Mouse (Mus musculus) kidney, postnatal 4 days (tissue): ENCODE measurements around the gene Snrnp25.

ENCODE experiments used
- DNase-seq, 2 experiments: peaks; one replicate each; pipeline ENCODE4 v3.0.0; 2021; ENCODE audit warnings: mixed read lengths in 2 of 2

The Snrnp25 gene

DNA sequence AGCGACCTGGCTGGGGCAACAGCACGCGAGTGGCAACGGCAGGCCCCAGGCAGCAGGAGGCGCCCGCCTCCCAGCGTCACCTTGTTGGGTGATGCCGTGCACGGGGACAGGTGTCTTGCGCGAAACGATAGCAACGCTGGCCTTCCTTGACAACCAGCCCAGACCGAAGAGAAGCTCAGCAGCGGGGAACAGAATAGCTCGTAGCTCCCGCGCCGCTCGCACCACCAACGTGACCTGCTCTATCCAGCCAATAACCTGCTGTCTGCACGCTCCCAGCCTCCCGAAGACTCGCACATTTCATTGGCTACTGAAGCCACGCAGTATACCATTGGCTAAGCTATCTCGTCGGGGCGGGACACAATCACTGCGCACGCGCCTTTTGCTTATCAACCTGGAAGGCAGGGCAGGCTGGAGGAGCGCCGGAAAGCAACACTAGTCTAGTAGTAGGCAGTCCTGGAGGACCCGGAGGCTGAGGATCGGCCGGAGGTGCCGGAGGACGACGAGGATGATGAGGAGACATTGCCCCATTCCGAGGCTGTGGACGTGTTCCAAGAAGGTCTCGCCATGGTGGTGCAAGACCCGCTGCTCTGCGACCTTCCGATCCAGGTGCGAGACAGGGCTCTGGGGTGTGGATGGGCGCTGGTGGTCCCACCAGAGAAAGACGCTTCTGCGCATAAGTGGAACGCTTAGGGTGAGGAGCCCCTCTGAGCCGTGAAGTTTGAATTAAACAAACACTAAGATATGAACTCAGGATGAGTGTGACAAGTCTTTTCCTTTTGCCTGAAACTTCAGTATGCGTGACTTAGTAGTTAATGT lies at the start of gene Snrnp25:
Snrnp25 (plus strand) TSS at position 358 of the 816 bp plus-strand sequence.
- DNase-seq, result peak; percentile 96 to 97

DNA sequence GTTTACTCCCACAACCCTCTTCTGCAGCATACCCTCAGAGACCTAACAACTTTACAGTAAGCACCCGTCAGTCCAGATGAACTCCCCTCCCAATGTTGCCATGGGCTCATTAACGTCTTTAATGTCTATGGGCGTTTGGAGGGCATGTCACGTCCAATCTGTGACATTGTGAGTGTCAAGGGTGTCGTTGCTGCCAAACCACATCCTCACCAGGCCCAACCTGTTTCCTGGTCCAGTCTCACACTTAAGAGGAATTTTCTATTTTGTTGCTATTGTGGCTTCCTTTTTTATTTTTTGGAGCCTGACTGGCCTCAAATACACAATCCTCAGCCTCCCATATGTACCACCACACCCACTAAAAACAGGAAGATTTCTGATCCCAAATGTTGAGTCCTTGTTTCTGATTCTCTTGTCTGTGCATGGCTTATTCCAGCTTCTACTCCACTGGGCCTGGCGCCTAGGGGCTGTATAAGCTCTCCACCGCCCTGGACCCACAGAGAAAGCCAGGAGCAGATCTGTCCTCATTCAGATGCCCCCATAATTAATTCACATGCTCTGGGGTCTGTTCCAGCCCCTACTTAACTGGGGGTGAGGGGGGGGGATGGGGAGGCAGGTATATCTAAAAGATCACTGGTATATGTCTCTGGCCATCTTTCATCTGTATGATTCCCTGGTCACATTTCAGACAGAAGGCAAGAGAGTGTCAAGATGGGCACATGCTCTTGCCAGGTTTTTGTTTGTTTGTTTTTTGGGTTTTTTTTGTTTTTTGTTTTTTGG lies 48.2 kb upstream of the Snrnp25 start:
- DNase-seq, result no peak

DNA sequence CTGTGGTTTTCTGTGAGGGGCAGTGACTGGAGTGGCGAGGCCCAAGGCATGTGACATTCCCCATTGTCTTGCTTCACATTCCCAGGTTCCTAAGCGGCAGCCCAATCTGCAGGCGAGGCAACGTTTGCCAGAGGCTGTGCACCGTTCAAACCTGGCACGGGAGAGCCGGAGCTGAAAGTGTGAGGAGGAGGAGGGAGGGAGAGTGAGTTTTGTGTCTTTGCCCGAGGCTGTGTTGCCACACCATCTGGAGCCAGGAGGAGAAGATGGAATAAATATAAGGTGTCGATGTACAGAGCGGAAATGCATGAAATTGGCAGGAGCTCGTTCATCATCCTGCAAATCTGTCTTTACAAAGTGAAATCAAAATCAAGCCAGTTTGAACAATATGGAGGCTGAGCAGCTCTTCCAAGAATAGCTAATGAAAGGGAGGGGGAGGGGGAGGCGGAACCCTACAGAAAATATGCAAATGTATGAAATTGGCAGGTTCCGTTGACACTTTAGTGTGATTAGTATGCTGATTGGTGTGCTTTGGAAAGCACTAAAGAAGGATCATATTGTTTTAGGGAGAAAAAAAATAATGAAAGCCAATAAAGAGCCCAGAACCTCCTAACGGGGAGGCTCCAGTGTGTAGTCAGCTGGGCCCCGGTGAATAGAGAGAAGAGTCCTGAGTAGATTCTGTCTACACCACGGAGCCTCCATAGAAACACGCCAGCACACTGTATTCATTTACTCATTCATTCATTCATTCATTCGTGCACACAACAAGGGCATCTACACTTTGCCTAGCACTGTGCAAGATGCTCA lies 47.2 kb upstream of the Snrnp25 start:
- no peak for DNase-seq

DNA sequence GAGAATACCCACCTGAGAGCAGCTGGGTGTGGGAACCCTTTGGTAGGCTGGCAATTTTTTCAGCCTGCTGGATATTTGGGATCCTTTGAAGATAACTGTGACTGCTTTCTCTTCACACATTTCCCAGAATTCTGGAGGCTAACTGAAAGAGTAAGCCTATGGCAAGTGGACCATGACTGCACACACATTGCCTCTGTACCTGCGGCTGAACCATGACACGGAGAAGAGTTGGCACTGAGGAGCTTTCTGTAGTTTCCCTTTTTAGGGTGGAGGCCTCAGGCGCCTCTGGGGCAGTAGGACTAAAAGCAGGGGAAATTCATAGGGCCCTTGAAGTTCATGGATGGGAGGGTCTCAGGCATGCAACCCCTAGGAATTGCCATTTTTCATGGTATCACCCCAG lies 46.0 kb upstream of the Snrnp25 start:
- DNase-seq, result no peak

DNA sequence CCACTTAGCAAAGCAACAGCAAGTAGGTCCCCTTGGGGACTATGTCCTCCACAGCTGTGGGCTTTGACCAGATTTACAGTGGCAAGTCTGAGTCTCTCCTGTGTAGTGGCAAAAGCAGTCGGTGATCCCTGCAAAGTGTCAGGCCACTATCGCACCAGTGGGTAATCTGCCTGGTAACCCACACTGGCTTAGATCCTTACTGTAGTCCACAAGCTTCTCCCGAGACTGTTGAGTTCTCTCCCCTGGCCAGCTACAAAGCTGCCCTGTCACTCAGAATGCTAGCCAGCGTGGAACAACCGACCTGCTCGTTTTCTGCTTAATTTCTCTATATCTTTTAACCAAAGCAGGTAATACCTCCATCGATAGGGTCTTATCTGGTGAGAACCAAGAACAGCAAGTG lies 44.9 kb upstream of the Snrnp25 start:
- DNase-seq, result no peak

DNA sequence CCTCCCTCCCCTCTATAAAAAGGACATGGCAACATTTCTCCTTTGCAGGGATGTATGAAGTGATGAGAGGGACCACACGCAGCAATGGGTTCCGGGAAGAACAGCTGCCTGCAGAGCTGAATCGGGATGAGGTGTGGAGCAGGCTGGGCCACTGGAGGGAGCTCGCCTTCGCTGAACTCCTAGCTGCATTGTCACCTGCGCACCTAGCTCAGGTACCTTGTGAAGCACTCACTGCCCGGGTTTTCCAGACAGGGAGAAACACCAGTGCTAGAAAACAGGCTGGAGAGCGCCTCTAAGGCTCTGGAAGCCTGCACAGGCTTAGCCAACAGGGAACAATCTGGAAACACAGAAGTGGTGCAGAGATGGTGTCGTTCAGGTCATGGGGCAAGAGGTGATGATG lies 43.7 kb upstream of the Snrnp25 start:
- DNase-seq, result peak; percentile 64 to 73

DNA sequence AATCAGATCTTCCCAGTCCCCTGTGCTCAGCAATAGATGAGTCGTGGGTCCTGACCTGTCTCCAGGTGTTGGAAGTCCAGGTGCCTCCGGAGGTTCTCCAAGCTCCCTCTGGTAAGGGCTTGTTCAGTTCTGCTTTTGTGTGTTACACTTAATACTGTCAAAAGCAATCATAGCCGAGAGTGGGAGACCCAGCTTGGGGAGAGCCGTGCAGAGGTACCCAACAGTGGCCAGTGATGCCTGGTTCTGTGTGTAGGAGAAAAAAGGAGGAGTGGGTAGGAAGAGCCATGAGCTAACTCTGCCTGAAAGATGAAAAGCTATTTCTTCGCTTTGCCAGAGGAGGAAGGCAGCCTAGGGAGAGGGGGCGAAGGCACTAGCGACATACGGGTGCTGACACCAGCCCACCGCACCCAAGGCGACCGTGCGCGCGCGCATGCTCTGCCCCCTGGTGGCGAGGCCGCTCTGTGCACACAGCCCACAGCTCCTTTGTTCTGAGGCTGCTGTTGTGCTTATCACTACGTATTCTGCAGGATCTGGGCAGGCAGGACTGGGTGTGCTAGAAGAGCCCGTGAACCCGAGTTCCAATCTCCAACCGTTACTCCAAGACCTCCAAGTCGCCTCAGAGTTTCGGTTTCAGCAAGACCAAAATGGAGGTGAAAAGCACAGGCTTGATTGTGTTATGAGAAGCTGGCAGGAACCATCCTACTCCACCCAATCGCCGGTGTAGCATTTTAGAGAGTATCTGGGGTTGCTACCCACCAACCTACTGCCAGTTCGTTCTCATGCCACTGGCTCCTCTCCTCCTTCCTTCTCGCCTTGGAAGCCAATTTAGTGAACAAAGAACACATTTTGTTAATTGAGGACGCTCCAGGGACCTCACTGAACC lies 43.1 kb upstream of the Snrnp25 start:
- DNase-seq, result peak; percentile 91 to 92

DNA sequence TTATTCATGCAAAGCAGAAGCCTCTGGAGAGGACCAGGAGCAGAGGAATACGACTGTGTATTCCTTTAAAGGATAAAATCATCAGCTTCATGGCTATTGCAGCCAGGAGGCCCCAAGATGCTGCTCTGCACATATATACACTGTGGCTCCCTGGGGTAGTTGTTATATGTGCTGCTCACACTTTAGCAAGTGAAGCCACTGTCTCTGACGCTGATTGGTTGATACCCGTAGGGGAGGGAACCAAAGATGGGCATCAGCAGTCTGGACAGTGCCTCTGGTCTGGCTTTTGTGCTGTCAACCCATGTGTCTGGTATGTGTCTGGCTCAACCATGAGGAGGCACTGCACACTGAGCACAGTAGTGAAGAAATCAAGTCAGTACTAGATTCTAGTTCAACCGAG lies 38.5 kb upstream of the Snrnp25 start:
- no peak for DNase-seq

DNA sequence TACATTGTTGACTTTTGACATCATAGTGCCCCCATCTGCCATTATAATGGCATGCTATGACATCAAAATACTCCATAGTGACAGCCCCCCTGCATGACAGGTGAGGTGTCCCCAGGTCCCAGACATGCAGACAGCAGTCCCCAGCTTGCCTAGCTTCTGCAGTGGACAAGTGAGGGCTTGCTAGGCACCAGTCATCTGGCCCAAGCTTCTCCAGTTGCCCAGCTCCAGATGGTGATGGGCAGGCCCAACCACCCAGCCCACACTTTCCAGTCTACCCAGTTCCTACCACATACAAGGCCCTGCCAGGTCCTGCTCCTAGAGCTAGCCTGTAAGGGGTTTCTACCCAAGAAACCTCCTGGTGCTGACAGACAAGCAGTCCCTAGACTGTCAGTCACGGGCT lies 26.7 kb upstream of the Snrnp25 start:
- no peak for DNase-seq

DNA sequence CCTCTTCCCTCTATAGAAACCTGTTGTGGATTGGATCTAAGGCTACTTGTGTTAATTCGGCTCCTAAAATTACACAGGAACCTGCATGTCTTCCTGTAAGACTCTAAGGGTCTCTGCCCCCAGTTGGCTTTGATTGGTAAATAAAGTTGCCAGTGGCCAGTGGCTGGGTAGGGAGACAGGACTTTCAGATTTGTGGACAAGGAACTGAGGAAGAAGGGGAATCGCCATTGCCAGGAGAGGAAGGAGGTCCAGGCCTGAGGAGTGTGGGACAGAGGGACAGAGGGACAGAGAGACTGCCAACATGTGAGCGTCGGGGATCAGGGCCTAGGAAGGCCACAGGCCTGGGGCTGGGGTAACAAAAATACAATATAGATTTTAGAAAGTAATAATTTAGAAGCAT lies 24.0 kb upstream of the Snrnp25 start:
- DNase-seq, result no peak

DNA sequence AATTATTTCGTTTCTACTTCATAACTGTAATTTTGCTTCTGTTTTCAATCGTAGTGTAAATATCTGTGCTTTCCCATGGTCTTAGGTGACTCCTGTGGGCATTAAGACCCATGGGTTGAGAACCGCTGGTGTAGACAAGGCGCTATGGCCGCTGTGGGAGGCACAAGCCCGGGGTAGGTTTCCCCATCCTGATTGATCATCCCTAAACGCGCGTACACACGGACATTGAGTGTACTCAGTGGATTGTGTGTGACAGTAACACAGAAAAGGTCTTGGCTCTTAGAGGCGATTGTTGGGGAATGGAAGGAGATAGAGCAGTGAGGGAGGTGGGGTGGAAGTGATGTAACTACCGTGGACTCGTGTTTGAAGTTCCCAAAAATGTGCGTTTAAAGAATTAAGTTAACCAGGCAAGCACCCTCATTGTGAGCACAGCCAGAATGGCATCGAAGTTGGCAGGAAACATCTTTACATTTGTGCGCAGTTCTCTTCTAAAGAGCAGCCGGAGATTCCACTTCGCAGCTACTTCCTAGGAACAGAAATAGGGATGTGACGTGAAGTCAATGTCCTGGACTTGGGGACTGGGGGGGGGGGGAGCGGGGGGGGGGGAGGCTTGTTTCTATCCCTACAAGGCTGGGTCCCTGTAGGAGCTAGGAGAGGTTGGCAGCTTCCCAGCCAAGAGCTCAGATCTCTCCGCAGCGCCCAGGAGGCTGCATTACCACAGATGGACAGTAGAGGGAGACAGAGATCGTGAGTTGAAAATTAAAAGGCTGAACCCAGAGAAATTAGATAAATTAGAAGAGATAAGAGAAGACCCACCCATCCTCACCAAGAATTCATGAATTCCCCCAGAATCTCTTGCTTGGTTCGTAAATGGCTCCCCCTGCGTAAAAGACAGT lies 23.0 kb upstream of the Snrnp25 start:
- peak; percentile 89 for DNase-seq

DNA sequence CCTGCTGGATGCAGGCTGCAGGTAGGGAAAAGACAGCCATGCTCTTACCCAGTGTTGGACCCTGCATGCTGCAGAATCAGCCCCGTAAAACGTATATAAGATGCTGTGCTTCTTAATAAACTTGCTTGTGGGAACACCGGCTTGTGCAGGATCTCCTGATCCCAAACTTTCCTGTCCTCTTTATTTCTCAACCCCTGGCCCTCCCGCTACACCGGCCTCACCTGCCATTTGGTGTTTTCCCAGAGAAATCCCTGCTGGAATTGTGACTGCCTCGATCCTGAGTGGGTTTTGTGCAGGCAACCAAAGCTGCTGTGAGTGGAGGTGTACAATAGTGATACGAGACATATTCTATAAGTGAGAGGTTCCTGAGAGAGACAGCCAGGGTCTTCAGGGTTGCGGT lies 20.7 kb upstream of the Snrnp25 start:
- DNase-seq, result no peak

DNA sequence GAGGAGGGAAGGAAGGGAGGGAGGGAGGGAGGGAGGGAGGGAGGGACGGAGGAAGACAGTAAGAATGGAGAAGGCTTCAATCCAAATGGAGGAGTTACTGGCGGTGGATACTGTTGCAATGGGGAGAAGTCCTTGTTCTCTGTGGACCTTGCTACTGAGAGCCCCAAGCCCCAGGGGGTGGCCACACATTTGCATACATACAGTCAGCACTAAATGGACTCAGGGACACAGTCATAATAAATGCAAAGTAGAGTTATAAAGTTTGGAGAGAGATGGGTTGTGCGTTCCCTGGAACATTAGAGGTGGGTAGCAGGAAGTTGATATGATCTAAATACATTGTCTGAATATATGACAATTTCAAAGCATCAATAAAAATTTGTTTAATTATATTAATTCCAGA lies 19.2 kb upstream of the Snrnp25 start:
- no peak for DNase-seq

DNA sequence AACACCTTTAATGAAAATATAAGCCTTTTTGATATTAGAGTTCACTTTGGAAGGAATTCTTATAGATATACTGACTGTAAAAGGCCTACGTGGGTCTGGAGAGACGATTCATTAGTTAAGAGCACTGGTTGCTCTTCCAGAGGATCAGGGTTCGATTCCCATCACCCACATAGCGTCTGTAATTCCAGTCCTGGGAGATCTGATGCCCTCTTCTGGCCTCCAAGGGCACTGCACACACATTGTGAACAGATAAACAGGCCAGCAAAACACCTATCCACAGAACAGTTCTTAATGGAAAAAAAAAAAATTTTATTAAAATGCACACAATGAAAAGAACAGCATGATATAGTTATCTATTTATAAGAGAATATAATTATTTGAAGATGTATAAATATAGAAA lies 18.0 kb upstream of the Snrnp25 start:
- DNase-seq, result no peak

DNA sequence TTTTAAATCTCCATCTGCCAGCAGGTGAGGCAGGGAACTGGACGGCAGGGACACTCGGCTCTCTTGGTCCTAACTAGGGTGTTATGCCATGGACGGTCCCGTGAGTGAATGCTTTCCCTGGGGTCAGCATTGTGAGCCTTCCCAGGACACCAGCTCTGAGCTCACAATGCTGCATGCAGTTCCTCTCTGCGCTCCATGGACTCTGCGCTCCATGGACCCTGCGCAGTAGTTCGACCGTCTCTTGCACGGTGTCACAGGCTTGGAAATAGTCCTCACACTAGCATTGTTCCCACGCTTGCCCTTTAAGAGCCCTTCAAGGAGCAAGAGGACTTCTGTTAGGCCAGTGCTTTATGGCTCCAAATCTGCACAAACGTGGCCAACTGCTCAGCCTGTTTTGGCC lies 16.3 kb upstream of the Snrnp25 start:
- no peak for DNase-seq

DNA sequence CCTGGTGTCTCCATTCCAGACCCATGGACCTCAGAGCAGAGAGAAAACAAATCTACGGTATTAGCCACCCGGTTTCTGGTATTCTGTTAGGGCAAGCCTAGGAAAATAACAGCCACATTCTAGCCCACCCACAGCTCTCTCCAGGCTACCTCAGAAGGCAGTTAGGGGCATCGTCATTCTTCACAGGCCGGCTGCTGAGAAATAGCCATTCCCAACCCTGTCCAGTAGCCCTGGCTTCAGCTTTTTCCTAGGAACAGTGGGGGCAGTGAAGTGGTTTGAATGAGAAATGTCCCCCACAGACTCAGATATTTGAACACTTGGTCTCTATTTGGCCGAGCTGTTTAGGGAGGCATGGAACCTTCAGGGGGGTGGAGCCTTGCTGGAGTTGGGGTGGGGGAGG lies 15.8 kb upstream of the Snrnp25 start:
- DNase-seq, result no peak

DNA sequence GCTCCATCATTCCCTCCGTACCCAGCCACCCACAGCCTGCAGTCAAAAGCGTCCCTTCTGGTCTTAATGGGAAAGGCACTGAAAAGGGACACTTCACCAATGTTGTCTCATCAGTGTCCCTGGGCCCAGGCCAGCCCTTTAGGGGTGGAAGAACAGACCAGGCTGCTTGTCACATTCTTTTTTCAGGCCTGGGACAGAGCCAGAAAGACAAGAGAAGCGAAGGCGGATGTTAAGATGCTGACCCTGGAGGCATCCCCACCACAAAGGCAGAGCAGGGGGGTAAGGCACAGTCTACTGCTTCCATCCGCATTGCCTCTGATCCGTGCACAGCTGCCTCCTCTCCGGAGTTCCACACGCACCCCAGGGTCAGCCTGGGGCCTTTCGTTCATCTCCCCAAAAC lies 15.1 kb upstream of the Snrnp25 start:
- DNase-seq, result peak in 1 of 2 experiments; percentile 44

DNA sequence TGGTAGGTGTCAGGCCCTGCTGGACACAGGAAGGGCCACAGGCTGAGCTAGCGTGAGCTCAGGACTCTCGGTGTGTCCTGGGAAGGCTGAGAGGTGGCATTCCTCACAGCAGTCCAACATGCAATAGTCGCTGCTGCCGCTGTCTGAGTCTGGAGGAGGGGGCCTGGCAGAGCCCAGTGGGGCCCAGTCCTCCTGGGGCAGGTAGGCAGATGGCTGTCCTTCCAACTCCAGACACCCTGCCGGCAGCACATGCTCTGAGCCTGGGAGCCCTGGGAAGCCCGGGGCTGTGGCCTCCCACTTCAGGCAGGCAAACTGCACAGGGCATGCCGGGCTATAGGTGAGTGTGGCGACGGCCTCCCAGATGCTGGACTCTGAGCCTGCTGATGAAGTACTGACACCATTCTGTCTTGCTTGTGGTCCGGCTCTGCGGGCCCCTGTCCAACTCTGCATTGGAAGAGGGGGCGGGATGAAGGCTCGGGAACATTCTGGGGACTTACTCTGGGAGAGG lies 14.6 kb upstream of the Snrnp25 start:
- no peak for DNase-seq

DNA sequence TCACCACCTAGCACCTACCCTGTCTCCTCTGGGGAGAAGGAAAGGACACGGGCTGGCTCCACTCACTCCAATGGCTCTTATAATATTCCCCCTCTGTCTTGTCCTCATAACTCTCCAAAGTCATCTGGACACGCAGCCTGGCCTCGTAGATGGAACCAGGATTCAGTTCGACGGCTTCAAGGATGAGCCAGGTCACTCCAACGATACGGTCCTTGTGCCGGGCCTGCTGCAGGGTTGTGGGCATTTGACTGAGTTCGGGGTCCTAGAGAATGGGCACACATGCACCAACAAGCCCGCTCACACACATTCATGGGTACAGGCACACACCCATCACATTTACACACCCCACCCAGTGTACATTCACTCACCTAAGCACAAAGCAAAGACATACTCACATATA lies 12.1 kb upstream of the Snrnp25 start:
- no peak for DNase-seq

DNA sequence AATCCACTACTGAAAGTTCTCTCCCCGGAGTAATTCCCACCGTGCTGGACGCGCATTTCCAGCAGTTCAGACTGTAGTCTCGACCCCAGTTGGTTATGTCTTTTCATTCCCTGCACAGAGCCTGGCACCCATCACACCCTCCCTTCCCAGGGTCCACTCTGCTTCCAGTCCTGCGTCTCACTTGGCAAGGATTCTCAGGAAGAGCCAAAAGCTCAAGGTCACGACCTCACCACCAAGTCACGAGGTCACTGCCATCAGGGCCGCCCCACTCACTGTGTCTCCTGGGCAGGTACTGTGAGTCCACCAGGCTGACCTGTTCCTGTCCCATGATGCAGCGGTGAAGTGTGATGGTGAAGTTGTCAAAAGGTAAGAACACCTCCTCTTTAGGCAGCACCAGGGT lies 11.1 kb upstream of the Snrnp25 start:
- DNase-seq, result no peak

DNA sequence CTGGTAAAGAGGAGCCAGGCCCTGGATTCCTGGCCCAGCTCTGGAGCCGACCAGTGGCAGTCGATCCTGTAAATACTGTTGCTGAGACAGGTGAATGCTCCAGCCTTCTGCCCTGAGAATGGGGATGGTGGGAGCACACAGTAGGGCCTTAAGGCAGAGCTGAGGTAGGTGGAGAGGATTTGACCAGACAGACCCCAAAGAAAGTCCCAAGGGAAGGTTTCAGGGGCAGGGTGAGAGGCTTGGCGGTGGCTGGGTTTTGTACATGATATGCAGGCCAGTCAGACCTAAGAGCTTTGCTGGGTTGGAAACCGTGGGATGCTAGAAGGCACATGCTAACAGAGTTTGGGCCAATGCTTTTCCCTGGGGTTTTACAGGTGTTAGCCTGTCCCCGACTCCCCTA lies 10.6 kb upstream of the Snrnp25 start:
- DNase-seq, result no peak
